Mouse (Mus musculus) heart, embryonic 11.5 days (tissue): ENCODE results near the gene Tekt4. TPM values are rescaled to one million over a fixed set of nuclear protein-coding genes. Genes with fewer than 3 reads are reported as not detected.

Experiments used
- ATAC-seq: fragments of 200-750 bp; cut with Nextera tagmentation; replicated peaks from 2 replicates; pipeline ENCODE4 v1.8.0; 2017; ENCODE audit warnings: moderate library complexity; ENCODE audit not compliant: insufficient number of reproducible peaks, low FRiP score, low TSS enrichment
- H3K27ac ChIP-seq: fragments of 300-500 bp; sonication (generic); 2 replicates; pipeline ENCODE4 v1.5.1; 2014; ENCODE audit warnings: mild to moderate bottlenecking, low read depth, low read length
- H3K27me3 ChIP-seq: fragments of 300-500 bp; sonication (generic); 2 replicates; pipeline ENCODE4 v1.6.1; 2014; ENCODE audit warnings: mild to moderate bottlenecking, low read length, mixed read lengths; ENCODE audit not compliant: control insufficient read depth, insufficient read depth
- H3K36me3 ChIP-seq: fragments of 300-500 bp; sonication (generic); 2 replicates; pipeline ENCODE4 v1.6.1; 2014; ENCODE audit warnings: mild to moderate bottlenecking, low read length, moderate library complexity, mixed read lengths; ENCODE audit not compliant: control insufficient read depth, insufficient read depth
- H3K4me1 ChIP-seq: fragments of 300-500 bp; sonication (generic); 2 replicates; pipeline ENCODE4 v1.6.1; 2014; ENCODE audit warnings: low read length; ENCODE audit not compliant: control insufficient read depth, insufficient read depth
- H3K4me2 ChIP-seq: fragments of 300-500 bp; sonication (generic); 2 replicates; pipeline ENCODE4 v1.6.1; 2014; ENCODE audit warnings: mild to moderate bottlenecking, moderate library complexity
- H3K4me3 ChIP-seq: fragments of 300-500 bp; sonication (generic); 2 replicates; pipeline ENCODE4 v1.5.1; 2014; ENCODE audit warnings: low read depth, low read length
- H3K9ac ChIP-seq: fragments of 300-500 bp; sonication (generic); 2 replicates; pipeline ENCODE4 v1.6.1; 2014; ENCODE audit warnings: mild to moderate bottlenecking, low read depth, low read length, moderate library complexity
- H3K9me3 ChIP-seq: fragments of 300-500 bp; sonication (generic); replicated peaks from 2 replicates; pipeline ENCODE4 v1.6.1; 2016; ENCODE audit warnings: low read length; ENCODE audit not compliant: control insufficient read depth
- WGBS: fragments of 180-500 bp; shearing (Covaris S2); extraction: QIAGEN DNeasy Blood & Tissue Kit; methylation state at CpG from one replicate; pipeline ENCODE4 v1.1.7; 2014; ENCODE audit not compliant: insufficient replicate concordance; 5-methylcytosine and 5-hydroxymethylcytosine counted together
- polyA plus RNA-seq: library from polyadenylated mRNA; unstranded; fragments of >200 nt; fragmentation: Nextera tagmentation; extraction: Ambion mirVana; gene quantifications from 2 replicates; pipeline ENCODE4 v1.2.1, GENCODE M21; 2014

The Tekt4 gene
- polyA plus RNA-seq, 1 experiment from 2014 or later: 1.2 TPM

GRCm38 (mm10) chr17:25520492-25520891 lies 66.1 kb downstream of the Tekt4 start:
- Histone ChIP-seq H3K4me2 (no peak overlapping the region), H3K27me3 (peaks cover 6% of the 10 kb centered on the region)

GRCm38 (mm10) chr17:25522080-25522479 lies 67.7 kb downstream of the Tekt4 start:
- no peak overlapping the region for H3K4me3 ChIP-seq
- WGBS: 82% methylated on average over 12 of the region's 12 CpGs
- peaks cover 6% of the 10 kb centered on the region; the same call in 1 of the 2 replicates for H3K27me3 ChIP-seq
- H3K9ac ChIP-seq: no peak overlapping the region
- no peaks in the 10 kb centered on the region for H3K9me3 ChIP-seq
- H3K4me2 ChIP-seq: no peak overlapping the region
- no peak overlapping the region for H3K27ac ChIP-seq
- no peaks in the 10 kb centered on the region for H3K36me3 ChIP-seq
- no peak for ATAC-seq
- H3K4me1 ChIP-seq: peaks cover 7% of the 10 kb centered on the region; the same call in 1 of the 2 replicates

More at GRCm38 (mm10) chr17:25520492-25520891, 66.1 kb downstream of the Tekt4 start:
- Histone ChIP-seq H3K4me1 (peaks cover 17% of the 10 kb centered on the region), H3K9ac (no peak overlapping the region), H3K9me3 (no peaks in the 10 kb centered on the region), H3K36me3 (no peaks in the 10 kb centered on the region), H3K4me3 (no peak overlapping the region), H3K27ac (no peak overlapping the region)
- ATAC-seq: no peak
- 30% methylated on average over 9 of the region's 9 CpGs for WGBS

Other genes starting within 250 kb of the Tekt4 start
- gene Gnptg, start 214.5 kb upstream of the Tekt4 start, polyA plus RNA-seq: 22.6 and 25.5 TPM in 2 replicates
- gene Tsr3, start 214.4 kb upstream of the Tekt4 start, polyA plus RNA-seq: 32.1 and 33.6 TPM in 2 replicates
- 0.35 and 0.63 TPM in 2 replicates for gene Baiap3, start 198.3 kb upstream of the Tekt4 start, polyA plus RNA-seq
- gene Ube2i, start 180.0 kb upstream of the Tekt4 start, polyA plus RNA-seq: 471 and 482 TPM in 2 replicates
- not detected in 2 replicates for gene Prss34, start 156.2 kb upstream of the Tekt4 start, polyA plus RNA-seq
- gene Prss28, start 146.0 kb upstream of the Tekt4 start, polyA plus RNA-seq: not detected in 2 replicates
- not detected in 2 replicates for gene Prss29, start 136.0 kb upstream of the Tekt4 start, polyA plus RNA-seq
- not detected in 2 replicates for gene Tpsab1, start 109.1 kb upstream of the Tekt4 start, polyA plus RNA-seq
- not detected in 2 replicates for gene Tpsb2, start 88.3 kb upstream of the Tekt4 start, polyA plus RNA-seq
- 0.69 and 1.6 TPM in 2 replicates for gene Tpsg1, start 85.3 kb upstream of the Tekt4 start, polyA plus RNA-seq
- gene Cacna1h, start 20.8 kb upstream of the Tekt4 start, polyA plus RNA-seq: 10.3 and 10.6 TPM in 2 replicates
- 0.84 and 1.0 TPM in 2 replicates for gene Sstr5, start 42.7 kb downstream of the Tekt4 start, polyA plus RNA-seq
- 2.0 and 2.9 TPM in 2 replicates for gene Sox8, start 116.1 kb downstream of the Tekt4 start, polyA plus RNA-seq
- gene Lmf1, start 124.5 kb downstream of the Tekt4 start, polyA plus RNA-seq: 32.8 and 34.9 TPM in 2 replicates